Mouse (Mus musculus) neural tube, embryonic 11.5 days (tissue): ENCODE measurements around the gene Ggt6. TPM values are rescaled to one million over a fixed set of nuclear protein-coding genes. Genes with fewer than 3 reads are reported as not detected.

Experiments
- ATAC-seq: fragments of 200-750 bp; cut with Nextera tagmentation; 2 replicates; pipeline ENCODE4 v1.8.0; 2017; ENCODE audit warnings: moderate number of reproducible peaks, mild to moderate bottlenecking, moderate TSS enrichment, moderate library complexity; ENCODE audit not compliant: insufficient read depth, low FRiP score, low TSS enrichment
- DNase-seq: peaks from one replicate; pipeline ENCODE4 v3.0.0-alpha.2; 2015; ENCODE audit warnings: low spot score
- H3K27ac ChIP-seq: fragments of 300-500 bp; sonication (generic); 2 replicates; pipeline ENCODE4 v1.5.1; 2014; ENCODE audit warnings: low read depth, mild to moderate bottlenecking, low read length
- H3K27me3 ChIP-seq: fragments of 300-500 bp; sonication (generic); 2 replicates; pipeline ENCODE4 v1.6.1; 2014; ENCODE audit warnings: mild to moderate bottlenecking, low read length, mixed read lengths; ENCODE audit not compliant: control insufficient read depth, insufficient read depth
- H3K36me3 ChIP-seq: fragments of 300-500 bp; sonication (generic); 2 replicates; pipeline ENCODE4 v1.6.1; 2014; ENCODE audit warnings: mild to moderate bottlenecking, low read length, moderate library complexity, mixed read lengths; ENCODE audit not compliant: control insufficient read depth, insufficient read depth
- H3K4me1 ChIP-seq: fragments of 300-500 bp; sonication (generic); 2 replicates; pipeline ENCODE4 v1.6.1; 2014; ENCODE audit warnings: low read length, mixed read lengths; ENCODE audit not compliant: control insufficient read depth, insufficient read depth
- H3K4me2 ChIP-seq: fragments of 300-500 bp; sonication (generic); 2 replicates; pipeline ENCODE4 v1.6.1; 2014; ENCODE audit warnings: low read depth, mild to moderate bottlenecking, moderate library complexity
- H3K4me3 ChIP-seq: fragments of 300-500 bp; sonication (generic); 2 replicates; pipeline ENCODE4 v1.5.1; 2014; ENCODE audit warnings: low read depth, low read length
- H3K9ac ChIP-seq: fragments of 300-500 bp; sonication (generic); 2 replicates; pipeline ENCODE4 v1.6.1; 2014; ENCODE audit warnings: mild to moderate bottlenecking, low read length
- H3K9me3 ChIP-seq: fragments of 300-500 bp; sonication (generic); 2 replicates; pipeline ENCODE4 v1.6.1; 2016; ENCODE audit warnings: low read length; ENCODE audit not compliant: control insufficient read depth
- WGBS: fragments of 180-500 bp; shearing (Covaris S2); extraction: QIAGEN DNeasy Blood & Tissue Kit; methylation state at CpG from one replicate; pipeline ENCODE4 v1.1.7; 2014; 5-methylcytosine and 5-hydroxymethylcytosine counted together
- polyA plus RNA-seq: library from polyadenylated mRNA; unstranded; fragments of >200 nt; fragmentation: Nextera tagmentation; extraction: Ambion mirVana; gene quantifications from 2 replicates; pipeline ENCODE4 v1.2.1, GENCODE M21; 2014

The Ggt6 gene
- polyA plus RNA-seq, 1 experiment from 2014 or later: not detected

- no peak overlapping the region for H3K27ac ChIP-seq
- H3K4me1 ChIP-seq: peaks cover 5% of the 10 kb centered on the region
- no peak overlapping the region for H3K4me3 ChIP-seq
- no peaks in the 10 kb centered on the region for H3K9me3 ChIP-seq
- H3K4me2 ChIP-seq: no peak overlapping the region
- no peaks in the 10 kb centered on the region for H3K36me3 ChIP-seq
- ATAC-seq (no peak), DNase-seq (no peak)
- H3K9ac ChIP-seq: no peak overlapping the region
- 54% methylated on average over 5 of the region's 5 CpGs for WGBS
- H3K27me3 ChIP-seq: no peaks in the 10 kb centered on the region
Measured at GRCm38 (mm10) chr11:72461500-72461981, 26.2 kb downstream of the Ggt6 start.

GRCm38 (mm10) chr11:72464821-72465220 lies 29.5 kb downstream of the Ggt6 start:
- H3K4me2 ChIP-seq: no peak overlapping the region
- no peaks in the 10 kb centered on the region for H3K9me3 ChIP-seq
- ATAC-seq (no peak), DNase-seq (no peak)
- H3K9ac ChIP-seq: no peak overlapping the region
- H3K27ac ChIP-seq: no peak overlapping the region
- peaks cover 10% of the 10 kb centered on the region for H3K4me1 ChIP-seq
- 70% methylated on average over 3 of the region's 3 CpGs for WGBS
- H3K27me3 ChIP-seq: no peaks in the 10 kb centered on the region
- H3K36me3 ChIP-seq: no peaks in the 10 kb centered on the region
- H3K4me3 ChIP-seq: no peak overlapping the region

GRCm38 (mm10) chr11:72465978-72466693 lies 30.8 kb downstream of the Ggt6 start:
- Histone ChIP-seq H3K4me1 (peaks cover 10% of the 10 kb centered on the region), H3K4me2 (no peak overlapping the region), H3K27me3 (no peaks in the 10 kb centered on the region), H3K9ac (peak overlapping the region; percentile 6; the same call in 1 of the 2 replicates), H3K27ac (peak overlapping the region; percentile 23; the same call in 1 of the 2 replicates), H3K4me3 (no peak overlapping the region), H3K36me3 (no peaks in the 10 kb centered on the region), H3K9me3 (no peaks in the 10 kb centered on the region)
- DNase-seq (no peak), ATAC-seq (no peak)
- WGBS: 68% methylated on average over 11 of the region's 11 CpGs

GRCm38 (mm10) chr11:72466694-72467507 lies 31.6 kb downstream of the Ggt6 start:
- Histone ChIP-seq H3K4me2 (no peak overlapping the region), H3K4me1 (peaks cover 10% of the 10 kb centered on the region), H3K27me3 (no peaks in the 10 kb centered on the region), H3K4me3 (no peak overlapping the region), H3K9ac (no peak overlapping the region), H3K9me3 (no peaks in the 10 kb centered on the region), H3K27ac (peak overlapping the region; percentile 23; the same call in 1 of the 2 replicates), H3K36me3 (no peaks in the 10 kb centered on the region)
- no peak for ATAC-seq
- no peak for DNase-seq
- WGBS: 63% methylated on average over 11 of the region's 11 CpGs

- 76% methylated on average over 5 of the region's 5 CpGs for WGBS
- H3K27me3 ChIP-seq: no peaks in the 10 kb centered on the region
- H3K36me3 ChIP-seq: no peaks in the 10 kb centered on the region
- H3K27ac ChIP-seq: no peak overlapping the region; the same call in 1 of the 2 replicates
- no peaks in the 10 kb centered on the region for H3K9me3 ChIP-seq
- H3K4me3 ChIP-seq: no peak overlapping the region
- ATAC-seq: no peak
- no peak overlapping the region for H3K4me2 ChIP-seq
- H3K4me1 ChIP-seq: peaks cover 10% of the 10 kb centered on the region
- H3K9ac ChIP-seq: no peak overlapping the region
- DNase-seq: no peak
Measured at GRCm38 (mm10) chr11:72468525-72468924, 33.2 kb downstream of the Ggt6 start.

GRCm38 (mm10) chr11:72469217-72469616 lies 33.9 kb downstream of the Ggt6 start:
- Histone ChIP-seq H3K4me2 (no peak overlapping the region), H3K36me3 (no peaks in the 10 kb centered on the region), H3K9ac (no peak overlapping the region), H3K27ac (no peak overlapping the region; the same call in 1 of the 2 replicates), H3K4me3 (no peak overlapping the region), H3K4me1 (peaks cover 10% of the 10 kb centered on the region), H3K9me3 (no peaks in the 10 kb centered on the region), H3K27me3 (no peaks in the 10 kb centered on the region)
- whole genome bisulfite sequencing: 47% methylated on average over 5 of the region's 5 CpGs
- DNase-seq: no peak
- 0 out of 2 replicates have a peak, but pooled peaks have one; percentile 35 for ATAC-seq

- H3K9me3 ChIP-seq: no peaks in the 10 kb centered on the region
- H3K4me3 ChIP-seq: no peak overlapping the region
- H3K4me2 ChIP-seq: no peak overlapping the region
- H3K27ac ChIP-seq: no peak overlapping the region
- DNase-seq (no peak), ATAC-seq (no peak)
- peaks cover 7% of the 10 kb centered on the region for H3K4me1 ChIP-seq
- no peaks in the 10 kb centered on the region for H3K27me3 ChIP-seq
- 70% methylated on average over 4 of the region's 4 CpGs for WGBS
- no peak overlapping the region for H3K9ac ChIP-seq
- no peaks in the 10 kb centered on the region for H3K36me3 ChIP-seq
Measured at GRCm38 (mm10) chr11:72470004-72470403, 34.7 kb downstream of the Ggt6 start.

- H3K36me3 ChIP-seq: no peaks in the 10 kb centered on the region
- 78% methylated on average over 6 of the region's 6 CpGs for WGBS
Measured at GRCm38 (mm10) chr11:72471381-72471780, 36.1 kb downstream of the Ggt6 start.

More at GRCm38 (mm10) chr11:72471381-72471780, 36.1 kb downstream of the Ggt6 start:
- Histone ChIP-seq H3K9ac (no peak overlapping the region), H3K4me3 (no peak overlapping the region), H3K4me1 (peaks cover 4% of the 10 kb centered on the region; the same call in 1 of the 2 replicates), H3K9me3 (no peaks in the 10 kb centered on the region), H3K27me3 (no peaks in the 10 kb centered on the region), H3K27ac (no peak overlapping the region), H3K4me2 (no peak overlapping the region)
- DNase-seq: no peak
- no peak for ATAC-seq
